Mouse (Mus musculus) adrenal gland, adult 2 months (tissue): Measurements from ENCODE around the gene Tapbp. TPM values are rescaled to one million over a fixed set of nuclear protein-coding genes. Genes with fewer than 3 reads are reported as not detected.
A peak's percentile ranks its signal among the peaks of the same experiment; 100 is the strongest.

ENCODE experiments used
- DNase-seq: peaks from one replicate; pipeline ENCODE4 v3.0.0; 2021
- polyA plus RNA-seq: library from polyadenylated mRNA; depleted of rRNA; stranded (reverse); fragments of >200 nt; gene quantifications from 2 replicates; pipeline ENCODE4 v1.2.3, GENCODE M21; 2012
- total RNA-seq, 2 experiments: library from RNA; stranded (reverse); gene quantifications; 2 replicates each; pipeline ENCODE4 v1.2.3; 2021

The Tapbp gene
- total and polyA plus RNA-seq, 3 experiments = 151 to 244 (median 171) TPM

DNA sequence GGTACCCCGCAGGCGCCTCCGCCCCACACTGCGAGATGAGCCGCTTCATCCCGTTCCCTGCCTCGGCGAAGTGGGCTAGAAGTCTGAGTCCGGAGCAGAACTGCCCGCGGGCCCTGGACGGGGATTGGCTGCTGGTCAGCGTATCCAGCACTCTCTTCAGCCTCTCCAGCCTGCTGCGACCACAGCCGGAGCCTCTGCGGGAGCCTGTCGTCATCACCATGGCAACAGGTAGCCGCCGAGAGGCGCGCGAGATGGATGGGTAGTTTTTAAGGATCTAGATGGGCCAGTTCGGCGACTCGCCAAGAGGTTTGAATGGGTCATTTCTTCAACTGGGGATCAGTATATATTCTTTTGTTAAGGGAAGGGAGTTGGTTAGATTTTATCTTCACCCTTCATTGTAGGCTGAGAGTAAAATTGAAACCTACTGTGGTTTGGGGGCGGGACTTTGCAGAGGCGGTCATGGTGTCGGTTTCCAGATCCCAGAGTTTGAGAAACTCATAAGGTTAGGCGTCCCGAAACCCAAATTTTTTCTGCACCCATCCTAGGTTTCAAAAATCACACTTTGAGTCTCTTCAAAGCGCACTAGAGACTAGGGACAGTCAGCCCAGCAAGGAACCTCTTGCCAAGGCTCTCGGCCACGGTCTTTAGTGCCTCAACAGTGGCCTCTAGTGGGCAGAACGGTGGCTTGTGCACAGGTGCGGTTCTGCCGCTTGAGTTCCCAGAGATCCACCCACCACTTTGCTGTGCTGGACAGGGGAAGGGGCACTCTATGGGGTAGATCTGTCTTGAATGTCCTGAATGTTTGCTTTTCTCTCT lies 4.8 kb downstream of the Tapbp start:
- DNase-seq = peak; percentile 88

DNA sequence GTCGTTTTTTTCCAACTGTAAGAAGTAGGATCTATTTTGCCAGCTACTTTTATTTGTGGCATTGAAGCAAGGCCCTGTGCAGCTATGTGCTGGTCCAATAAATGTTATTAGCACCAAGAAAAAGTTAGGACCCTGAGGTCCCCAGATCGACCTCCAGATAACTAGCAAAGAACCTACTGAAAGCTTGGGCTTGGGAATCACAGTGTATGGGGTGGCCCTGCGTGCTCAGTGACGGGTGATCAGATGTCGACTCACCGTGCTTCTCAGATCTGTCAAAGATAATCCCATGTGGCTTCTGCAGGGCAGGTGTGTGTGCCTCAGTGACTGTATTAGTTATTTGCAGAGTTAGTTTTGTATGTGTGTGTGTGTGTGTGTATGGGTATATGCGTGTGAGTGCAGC lies 5.7 kb downstream of the Tapbp start:
- DNase-seq = no peak

DNA sequence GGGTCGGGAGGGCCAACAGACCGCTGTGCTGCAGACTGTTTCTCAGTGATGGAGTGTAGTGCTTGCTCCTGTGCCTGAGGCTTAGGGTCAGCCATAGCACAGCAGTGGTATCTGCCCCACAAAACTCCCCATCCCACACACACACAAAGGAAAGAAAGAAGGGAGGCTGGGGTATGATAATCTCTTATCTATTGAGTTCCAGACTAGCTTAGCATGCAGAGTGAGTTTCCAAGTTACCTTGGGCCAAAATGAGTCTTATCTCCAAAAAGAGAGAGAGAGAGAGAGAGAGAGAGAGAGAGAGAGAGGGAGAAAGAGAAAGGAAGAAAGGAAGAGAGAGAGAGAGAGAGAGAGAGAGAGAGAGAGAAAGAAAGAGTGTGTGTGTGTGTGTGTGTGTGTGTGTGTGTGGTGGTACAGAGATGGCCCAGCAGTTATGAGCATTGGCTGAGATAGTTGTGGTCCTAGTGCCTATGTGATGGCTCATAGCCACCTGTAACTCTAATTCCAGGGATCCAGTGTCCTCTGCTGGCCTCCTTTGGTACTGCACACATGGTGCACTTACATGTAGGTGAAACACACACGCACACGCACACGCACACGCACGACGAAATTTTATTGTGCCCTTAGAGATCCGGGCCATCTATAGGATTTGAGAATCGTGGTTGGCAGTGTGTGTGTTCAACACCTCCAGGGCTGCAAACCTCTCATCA lies 9.0 kb downstream of the Tapbp start:
- no peak for DNase-seq

DNA sequence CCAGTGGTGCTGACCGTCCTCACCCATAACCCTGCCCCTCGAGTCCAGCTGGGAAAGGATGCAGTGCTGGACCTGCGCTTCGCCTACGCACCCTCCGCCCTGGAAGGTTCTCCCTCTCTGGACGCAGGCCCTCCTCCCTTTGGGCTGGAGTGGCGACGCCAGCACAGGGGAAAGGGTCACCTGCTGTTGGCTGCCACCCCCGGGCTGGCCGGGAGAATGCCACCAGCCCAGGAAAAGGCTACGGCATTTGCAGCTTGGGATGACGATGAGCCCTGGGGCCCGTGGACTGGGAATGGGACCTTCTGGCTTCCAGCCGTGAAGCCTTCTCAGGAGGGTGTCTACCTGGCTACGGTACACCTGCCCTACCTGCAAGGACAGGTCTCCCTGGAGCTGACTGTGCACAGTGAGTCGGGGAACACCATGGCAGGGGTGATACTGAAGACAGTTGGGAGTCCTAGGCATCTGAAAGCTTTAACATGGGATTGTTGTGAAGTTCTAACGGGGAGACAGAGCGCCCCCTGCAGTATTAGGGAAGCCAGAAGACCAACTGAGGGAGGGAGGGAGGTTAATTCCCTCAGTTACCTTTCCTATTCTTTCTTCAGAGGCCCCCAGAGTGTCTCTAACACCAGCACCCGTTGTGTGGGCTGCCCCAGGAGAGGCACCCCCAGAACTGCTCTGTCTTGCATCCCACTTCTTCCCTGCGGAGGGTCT lies 9.9 kb downstream of the Tapbp start:
- no peak for DNase-seq

DNA sequence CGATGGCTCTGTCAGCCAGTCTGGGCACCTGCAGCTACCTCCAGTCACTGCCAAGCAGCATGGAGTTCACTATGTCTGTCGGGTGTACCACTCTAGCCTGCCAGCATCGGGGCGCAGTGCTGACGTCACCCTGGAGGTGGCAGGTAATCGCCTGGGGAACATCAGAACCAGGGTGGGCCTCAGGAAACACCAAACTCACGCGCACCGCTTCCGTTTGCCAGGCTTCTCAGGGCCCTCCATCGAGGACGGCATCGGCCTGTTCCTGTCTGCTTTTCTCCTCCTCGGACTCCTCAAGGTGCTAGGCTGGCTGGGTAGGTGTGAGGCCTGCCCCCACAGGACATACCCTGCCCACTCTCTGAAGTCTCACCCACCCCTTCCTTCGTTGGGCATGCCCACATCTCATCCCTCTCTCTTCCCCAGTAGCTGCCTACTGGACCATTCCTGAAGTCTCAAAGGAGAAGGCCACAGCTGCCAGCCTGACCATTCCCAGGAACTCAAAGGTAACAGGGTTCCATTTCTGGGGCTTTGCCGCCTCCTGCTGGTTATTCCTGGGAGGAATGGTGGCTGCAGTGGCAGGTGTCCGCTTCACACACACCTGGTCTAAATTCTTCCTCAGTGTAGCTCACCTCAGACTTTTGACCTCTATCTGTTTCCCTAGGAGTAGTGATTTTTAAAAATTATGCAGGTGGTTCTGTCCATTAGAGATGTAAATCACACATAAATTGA lies 10.7 kb downstream of the Tapbp start:
- no peak for DNase-seq

DNA sequence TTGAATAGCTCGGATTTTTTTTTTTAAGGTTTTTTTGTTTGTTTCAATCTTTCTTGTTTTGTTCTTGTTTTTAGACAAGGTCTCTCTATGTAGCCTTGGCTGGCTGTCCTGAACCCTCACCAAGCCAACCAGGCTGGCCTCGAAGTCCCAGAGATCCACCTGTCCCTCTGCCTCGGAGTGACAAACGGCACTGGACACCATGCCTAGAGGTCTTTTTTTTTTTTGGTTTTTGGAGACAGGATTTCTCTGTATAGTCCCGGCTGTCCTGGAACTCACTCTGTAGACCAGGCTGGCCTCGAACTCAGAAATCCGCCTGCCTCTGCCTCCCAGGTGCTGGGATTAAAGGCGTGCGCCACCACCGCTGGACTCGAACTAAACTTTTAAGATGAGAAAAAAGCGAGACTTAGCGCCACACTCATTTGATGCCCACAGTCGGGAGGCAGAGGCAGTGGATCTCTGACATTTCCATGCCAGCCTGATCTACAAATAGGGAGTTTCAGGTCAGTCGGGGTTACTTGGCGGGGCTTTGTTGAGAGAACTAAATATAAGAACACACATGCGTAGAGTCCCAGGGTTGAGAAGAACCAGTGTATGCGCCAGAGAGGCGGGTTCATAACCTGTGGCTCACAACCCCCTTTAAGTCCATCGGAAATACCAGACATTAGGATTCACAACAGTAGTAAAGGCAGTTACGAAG lies 12.7 kb downstream of the Tapbp start:
- no peak for DNase-seq

DNA sequence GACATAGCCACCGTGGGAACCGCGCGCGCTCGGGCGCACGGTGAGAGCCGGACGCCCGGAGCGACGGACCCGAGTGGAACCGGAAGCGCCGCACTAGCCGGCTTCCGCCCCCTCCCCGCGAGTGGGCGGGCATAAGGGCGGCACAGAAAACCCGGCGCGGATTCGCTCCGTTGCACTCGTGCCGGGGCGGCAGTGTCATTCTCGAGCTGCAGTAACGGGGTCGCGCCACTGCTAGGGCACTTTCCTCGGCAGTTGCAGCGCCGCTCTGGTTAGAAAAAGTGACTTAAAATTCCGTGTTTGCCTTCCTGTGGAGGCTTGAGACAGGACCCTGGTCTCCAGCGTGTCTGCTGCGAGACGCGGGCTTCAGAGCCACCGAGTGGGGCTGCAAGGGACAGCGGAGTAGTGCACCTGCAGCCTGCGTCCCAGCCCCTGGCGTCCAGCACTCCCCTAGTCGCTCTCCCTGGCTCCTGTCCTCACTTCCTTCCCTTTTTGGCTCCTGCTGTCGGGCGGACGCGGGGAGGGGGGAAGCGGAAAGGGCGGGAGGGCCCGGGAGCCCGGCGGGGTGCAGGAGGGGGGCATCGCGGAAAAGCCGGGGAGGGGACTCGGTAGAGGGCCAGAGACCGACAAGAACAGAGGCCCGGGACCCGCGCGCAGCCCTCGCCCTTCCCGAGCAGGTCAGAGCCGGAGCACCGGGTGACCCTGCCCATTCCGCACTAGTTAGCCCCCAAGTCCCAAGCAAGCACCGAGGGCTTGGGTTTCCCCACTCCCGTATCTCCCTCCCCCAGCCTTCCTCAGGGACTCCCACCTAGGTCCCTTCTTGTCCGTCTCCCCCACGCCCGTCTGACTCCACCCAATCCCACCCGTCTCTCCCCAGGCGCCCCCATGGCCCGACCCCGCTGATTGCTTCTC lies 13.9 kb downstream of the Tapbp start, which contains the start of gene Rgl2:
Rgl2 (plus strand) TSS at position 173 of the 909 bp plus-strand sequence.
- DNase-seq = peak; percentile 95

DNA sequence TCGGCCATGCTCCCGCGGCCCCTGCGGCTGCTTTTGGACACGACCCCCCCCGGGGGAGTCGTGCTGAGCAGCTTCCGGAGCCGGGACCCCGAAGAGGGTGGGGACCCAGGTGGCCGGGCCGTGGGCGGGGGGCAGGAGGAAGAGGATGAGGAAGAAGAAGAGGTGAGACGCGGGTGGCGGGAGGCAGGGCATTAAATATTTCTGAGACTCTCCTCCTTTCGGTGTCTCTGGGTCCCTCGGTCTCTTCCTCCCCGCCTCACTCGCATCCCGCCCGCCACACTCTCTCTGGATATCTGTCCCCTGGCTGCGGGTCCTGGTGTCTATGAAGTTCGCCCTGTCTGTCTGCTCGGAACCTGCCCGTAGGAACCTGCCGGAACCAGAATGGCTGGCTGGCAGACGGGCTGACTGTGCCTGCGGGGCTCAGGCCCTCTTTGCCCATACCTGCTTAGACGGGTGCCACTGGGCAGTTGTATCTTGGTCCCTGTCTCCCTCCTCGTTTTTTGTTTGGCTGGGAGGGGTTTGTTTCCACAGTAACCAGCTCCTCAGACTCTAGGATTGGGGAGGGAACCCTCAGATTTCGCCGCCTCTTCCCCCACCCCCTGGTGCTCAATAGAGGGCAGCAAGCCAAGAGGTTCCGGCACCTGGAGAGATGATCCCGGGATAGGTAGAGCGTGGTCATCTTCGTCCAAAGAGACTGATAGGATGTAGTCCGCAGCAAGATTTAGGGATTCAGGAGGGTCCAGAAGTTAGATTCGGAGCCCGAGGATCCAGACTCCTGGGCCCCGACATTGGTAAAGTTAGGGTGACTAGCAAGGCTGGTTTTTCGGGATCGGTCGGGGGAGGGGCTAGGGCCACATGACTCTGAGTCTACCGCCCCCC lies 14.8 kb downstream of the Tapbp start:
- peak; percentile 84 for DNase-seq

DNA sequence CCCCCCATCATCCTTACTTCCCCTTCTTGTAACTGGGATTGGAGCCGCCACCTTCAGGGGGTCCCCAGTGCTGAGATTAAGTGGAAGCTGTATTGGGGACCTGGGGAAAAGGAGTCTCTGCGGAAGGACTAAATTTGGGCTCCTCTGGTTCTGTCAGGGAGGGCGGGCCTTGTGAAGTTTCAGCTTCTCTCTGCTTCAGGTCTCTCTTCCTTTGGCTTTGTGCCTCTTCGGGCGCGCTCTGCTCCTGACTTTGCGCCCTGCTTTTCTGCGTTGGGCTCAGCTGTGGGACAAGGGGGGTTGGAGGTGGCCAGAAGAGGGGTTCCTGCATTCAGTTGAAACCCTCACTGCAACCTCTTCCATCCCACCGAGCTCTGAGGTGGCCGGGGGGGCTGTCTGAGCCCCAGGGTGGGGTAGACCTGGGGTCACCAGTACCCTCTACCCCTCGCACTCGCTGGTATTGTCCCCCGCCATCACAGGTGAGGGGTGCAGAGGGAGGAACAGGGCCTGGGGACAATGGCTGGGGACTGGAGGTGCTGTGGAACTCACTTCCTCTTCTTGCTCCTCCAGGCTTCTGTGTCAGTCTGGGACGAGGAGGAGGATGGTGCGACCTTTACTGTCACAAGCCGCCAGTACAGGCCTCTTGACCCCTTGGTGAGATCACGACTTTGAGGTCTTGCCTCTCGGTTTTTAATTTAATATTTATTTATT lies 15.6 kb downstream of the Tapbp start:
- no peak for DNase-seq

DNA sequence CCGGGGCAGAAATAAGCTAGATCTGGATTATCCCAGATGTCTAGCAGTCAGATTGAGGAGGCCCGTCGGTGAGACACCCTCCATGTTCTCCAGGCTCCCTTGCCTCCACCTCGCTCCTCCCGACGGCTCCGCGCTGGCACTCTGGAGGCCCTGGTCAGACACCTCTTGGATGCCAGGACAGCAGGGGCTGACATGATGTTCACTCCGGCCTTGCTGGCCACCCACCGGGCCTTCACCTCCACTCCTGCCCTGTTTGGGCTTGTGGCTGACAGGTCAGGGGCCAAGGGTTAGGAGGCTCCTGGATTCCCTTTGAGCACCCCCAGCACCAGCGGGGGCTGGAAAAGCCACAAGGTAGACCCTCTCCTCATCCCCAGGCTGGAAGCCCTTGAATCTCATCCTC lies 16.2 kb downstream of the Tapbp start:
- no peak for DNase-seq

DNA sequence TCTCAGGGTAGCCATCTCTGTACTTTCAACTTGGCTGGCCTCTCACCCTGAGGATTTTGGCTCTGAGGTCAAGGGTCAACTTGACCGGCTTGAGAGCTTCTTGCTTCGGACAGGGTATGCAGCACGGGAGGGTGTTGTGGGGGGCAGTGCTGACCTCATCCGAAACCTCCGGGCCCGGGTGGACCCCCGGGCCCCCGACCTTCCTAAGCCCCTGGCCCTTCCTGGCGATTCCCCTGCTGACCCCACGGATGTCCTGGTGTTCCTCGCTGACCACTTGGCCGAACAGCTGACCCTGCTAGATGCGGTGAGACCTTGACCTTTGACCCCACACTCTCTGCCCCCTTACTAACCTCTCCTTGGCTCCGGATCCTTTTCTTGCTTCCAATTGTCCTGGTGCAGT lies 16.7 kb downstream of the Tapbp start:
- DNase-seq = no peak

DNA sequence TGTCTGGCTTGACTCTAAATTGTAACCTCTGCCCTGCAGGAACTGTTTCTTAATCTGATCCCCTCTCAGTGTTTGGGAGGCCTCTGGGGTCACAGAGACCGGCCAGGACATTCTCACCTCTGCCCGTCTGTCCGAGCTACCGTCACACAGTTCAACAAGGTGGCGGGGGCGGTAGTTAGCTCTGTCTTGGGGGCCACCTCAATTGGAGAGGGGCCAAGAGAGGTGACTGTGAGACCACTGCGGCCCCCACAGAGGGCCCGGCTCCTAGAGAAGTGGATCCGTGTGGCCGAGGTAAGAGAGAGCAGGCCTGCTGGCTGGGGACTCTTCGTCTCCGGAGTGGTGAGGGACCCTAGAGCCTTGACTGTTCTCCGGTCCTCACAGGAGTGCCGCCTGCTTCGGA lies 17.3 kb downstream of the Tapbp start:
- no peak for DNase-seq

DNA sequence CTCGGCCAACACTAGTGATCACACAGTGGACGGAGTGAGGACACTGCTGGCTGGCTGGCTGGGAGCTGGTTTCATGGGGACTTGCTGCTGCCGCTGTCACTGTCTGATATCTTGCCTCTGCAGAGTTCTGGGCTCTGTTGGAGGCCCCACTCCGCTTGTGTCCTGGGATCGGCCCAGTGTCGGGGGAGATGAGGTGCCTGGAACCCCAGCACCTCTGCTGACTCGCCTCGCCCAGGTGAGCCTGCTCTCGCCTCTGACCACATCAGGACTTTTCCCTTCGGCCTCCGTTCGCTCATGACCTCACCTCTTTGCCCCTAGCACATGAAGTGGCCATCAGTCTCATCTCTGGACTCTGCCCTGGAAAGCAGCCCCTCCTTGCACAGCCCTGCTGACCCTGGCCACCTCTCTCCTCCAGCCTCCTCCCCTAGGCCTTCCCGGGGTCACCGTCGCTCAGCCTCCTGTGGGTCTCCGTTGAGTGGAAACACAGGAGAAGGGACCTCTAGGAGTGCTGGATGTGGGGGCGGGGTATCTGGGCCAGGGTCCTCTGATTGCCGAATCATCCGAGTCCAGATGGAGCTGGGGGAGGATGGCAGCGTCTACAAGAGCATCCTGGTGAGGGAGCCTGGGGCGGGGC lies 19.8 kb downstream of the Tapbp start:
- DNase-seq = no peak

DNA sequence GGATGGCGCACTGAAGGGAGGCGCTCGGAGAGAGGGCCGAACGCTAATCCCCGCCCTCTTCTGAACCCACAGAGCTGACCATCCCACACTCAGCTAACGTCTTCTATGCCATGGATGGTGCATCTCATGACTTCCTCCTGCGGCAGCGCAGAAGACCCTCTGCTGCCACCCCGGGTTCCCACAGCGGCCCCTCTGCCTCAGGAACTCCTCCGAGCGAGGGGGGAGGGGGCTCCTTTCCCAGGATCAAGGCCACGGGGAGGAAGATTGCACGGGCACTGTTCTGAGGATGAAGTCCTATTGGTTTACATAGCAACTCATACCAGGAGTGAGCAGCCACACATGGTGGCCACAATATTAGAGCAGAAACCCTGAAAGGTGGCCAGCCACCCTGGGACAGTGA lies 21.3 kb downstream of the Tapbp start:
- DNase-seq = no peak

DNA sequence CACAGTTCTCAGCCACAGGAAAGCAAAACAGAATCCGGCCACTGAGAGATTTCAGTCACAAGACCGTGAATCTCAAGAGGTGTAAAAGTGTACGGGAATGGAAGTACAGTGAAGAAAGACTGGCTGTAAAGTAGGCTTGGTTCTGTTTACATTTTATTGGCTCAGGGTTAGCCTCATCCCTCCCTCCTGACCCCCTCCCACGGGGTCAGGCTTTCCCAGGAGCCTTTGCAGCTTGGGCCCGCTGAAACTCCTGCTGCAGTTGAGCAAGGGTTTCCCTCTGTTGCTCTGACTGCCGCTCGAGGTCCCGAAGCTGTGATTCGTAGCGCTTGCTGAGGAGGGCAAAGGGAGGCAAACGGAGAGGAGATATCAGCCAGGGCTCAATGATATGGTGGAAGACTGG lies 23.1 kb downstream of the Tapbp start:
- DNase-seq = no peak

DNA sequence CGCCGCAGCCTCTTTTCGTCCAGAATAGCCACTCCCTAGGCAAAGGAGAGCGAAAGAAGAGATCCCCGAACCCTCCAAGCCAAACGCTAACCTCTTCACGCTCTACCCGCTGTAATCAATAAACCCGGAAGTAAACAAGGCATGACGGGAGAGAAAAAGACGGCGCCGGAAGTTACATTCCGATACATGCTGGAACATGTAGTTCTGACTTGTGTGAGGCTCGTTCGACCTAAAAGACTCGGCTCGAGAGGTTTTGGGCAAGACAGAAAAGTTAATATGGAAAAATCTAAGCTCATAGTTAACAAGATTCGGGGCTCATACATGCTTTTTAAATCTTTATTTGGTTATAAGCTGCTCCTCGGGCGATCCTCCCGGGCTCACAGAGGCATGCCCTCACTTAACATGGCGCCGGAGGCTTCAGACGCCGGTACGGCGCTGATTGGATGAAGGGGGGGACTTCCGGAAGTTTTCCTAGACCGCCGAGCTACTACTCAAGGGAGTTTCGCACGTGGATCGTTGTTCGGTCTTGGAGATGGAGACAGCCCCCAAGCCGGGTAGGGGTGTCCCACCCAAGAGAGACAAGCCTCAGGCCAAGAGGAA lies 24.6 kb downstream of the Tapbp start, which contains the start of the genes Pfdn6 and Wdr46:
Pfdn6 (minus strand) TSS at position 138 of the 600 bp plus-strand sequence.
Wdr46 (plus strand) TSS at position 455 of the 600 bp plus-strand sequence.
- DNase-seq = peak; percentile 89

DNA sequence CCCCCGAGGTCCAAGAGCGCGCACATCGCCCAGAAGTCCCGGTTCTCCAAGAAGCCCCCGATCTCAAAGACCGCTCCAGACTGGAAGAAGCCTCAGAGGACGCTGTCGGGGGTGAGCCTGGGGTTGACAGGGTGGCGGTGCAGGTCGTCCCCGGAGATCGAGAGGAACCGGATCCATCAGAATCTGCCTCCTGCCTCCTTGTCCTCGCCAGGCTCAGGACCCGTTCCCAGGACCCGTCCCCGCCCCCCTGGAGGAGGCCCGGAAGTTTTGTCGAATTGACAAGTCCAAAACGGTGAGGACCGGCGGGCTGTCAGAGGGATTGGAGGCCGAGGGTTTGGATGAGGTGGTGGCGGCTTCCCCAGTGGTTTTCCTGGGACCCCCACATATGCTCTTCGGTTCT lies 25.3 kb downstream of the Tapbp start:
- DNase-seq = peak; percentile 44

DNA sequence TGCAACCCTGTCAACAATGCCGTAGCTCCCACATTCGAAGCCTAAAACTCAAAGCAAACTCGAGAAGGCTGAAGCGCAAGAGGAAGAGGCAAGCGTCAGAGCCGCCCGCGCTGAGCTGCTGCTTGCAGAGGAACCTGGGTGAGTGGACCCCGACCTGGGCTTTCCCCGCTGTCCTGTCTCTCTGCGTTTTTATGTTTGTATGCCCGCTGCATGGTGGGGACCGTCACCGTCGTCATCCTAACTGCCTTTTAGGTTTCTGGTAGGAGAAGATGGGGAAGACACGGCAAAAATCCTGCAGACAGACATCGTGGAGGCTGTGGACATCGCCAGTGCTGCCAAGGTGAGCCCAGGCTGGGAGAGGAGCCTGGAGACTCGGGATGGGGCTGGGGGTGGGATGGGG lies 25.7 kb downstream of the Tapbp start:
- DNase-seq = no peak
